Mouse (Mus musculus) heart, embryonic 16.5 days (tissue): ENCODE measurements around the gene Slc2a4. TPM values are rescaled to one million over a fixed set of nuclear protein-coding genes. Genes with fewer than 3 reads are reported as not detected.
A peak's percentile ranks its signal among the peaks of the same experiment; 100 is the strongest.

ENCODE experiments used
- ATAC-seq: fragments of 200-750 bp; cut with Nextera tagmentation; replicated peaks from 2 replicates; pipeline ENCODE4 v1.8.0; 2017; ENCODE audit warnings: moderate number of reproducible peaks; ENCODE audit not compliant: insufficient read depth, low FRiP score; ENCODE audit errors: extremely low read depth
- H3K27ac ChIP-seq: fragments of 300-500 bp; sonication (generic); 2 replicates; pipeline ENCODE4 v1.5.1; 2014; ENCODE audit warnings: mild to moderate bottlenecking, low read length, control low read depth, moderate library complexity
- H3K27me3 ChIP-seq: fragments of 300-500 bp; sonication (generic); 2 replicates; pipeline ENCODE4 v1.6.1; 2014; ENCODE audit warnings: low read length, mixed read lengths; ENCODE audit not compliant: control insufficient read depth, insufficient read depth
- H3K36me3 ChIP-seq: fragments of 300-500 bp; sonication (generic); 2 replicates; pipeline ENCODE4 v1.6.1; 2014; ENCODE audit not compliant: control insufficient read depth, insufficient read depth
- H3K4me1 ChIP-seq: fragments of 300-500 bp; sonication (generic); 2 replicates; pipeline ENCODE4 v1.6.1; 2014; ENCODE audit warnings: low read length, mixed read lengths; ENCODE audit not compliant: control insufficient read depth, insufficient read depth
- H3K4me2 ChIP-seq: fragments of 300-500 bp; sonication (generic); 2 replicates; pipeline ENCODE4 v1.6.1; 2014; ENCODE audit warnings: low read depth, mild to moderate bottlenecking, control low read depth, low read length
- H3K4me3 ChIP-seq: fragments of 300-500 bp; sonication (generic); 2 replicates; pipeline ENCODE4 v1.5.1; 2014; ENCODE audit warnings: mild to moderate bottlenecking, control low read depth, low read length
- H3K9ac ChIP-seq: fragments of 300-500 bp; sonication (generic); 2 replicates; pipeline ENCODE4 v1.6.1; 2014; ENCODE audit warnings: low read length, control low read depth
- H3K9me3 ChIP-seq: fragments of 300-500 bp; sonication (generic); replicated peaks from 2 replicates; pipeline ENCODE4 v1.6.1; 2016; ENCODE audit warnings: low read length; ENCODE audit not compliant: control insufficient read depth
- WGBS: fragments of 180-500 bp; shearing (Covaris S2); extraction: QIAGEN DNeasy Blood & Tissue Kit; methylation state at CpG from one replicate; pipeline ENCODE4 v1.1.7; 2014; 5-methylcytosine and 5-hydroxymethylcytosine counted together
- polyA plus RNA-seq: library from polyadenylated mRNA; unstranded; fragments of >200 nt; fragmentation: Nextera tagmentation; extraction: Ambion mirVana; gene quantifications from 2 replicates; pipeline ENCODE4 v1.2.1, GENCODE M21; 2015

Slc2a4 gene
- polyA plus RNA-seq, 1 experiment from 2014 or later = 58.4 TPM

- 87% methylated on average over 5 of the region's 5 CpGs for WGBS
- ATAC-seq = no peak
- H3K27ac ChIP-seq = no peak overlapping the region
- no peak overlapping the region for H3K4me2 ChIP-seq
- no peaks in the 10 kb centered on the region for H3K27me3 ChIP-seq
- no peaks in the 10 kb centered on the region for H3K9me3 ChIP-seq
- H3K4me1 ChIP-seq = peaks cover 6% of the 10 kb centered on the region
- H3K9ac ChIP-seq = no peak overlapping the region
- no peak overlapping the region for H3K4me3 ChIP-seq
- peaks cover 78% of the 10 kb centered on the region for H3K36me3 ChIP-seq
Measured at GRCm38 (mm10) chr11:69909174-69909573, 38.8 kb downstream of the Slc2a4 start.

DNA sequence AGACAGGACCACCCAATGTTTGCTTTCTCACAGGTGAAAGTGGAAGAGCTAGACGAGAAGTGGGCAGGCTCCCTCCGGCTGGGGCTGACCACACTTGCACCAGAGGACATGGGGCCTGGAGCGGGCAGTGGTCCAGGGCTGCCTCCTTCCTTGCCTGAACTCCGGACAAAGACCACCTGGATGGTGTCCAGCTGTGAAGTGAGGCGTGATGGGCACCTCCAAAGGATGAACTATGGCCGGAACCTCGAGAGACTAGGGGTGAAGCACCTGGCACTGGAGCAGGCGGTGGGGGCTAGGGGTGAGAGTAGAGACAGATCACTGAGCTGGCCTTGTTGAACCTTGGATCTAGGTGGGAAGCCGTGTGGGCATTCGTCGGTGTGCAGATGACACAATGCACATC is 39.3 kb downstream of the Slc2a4 start:
- Histone ChIP-seq H3K27me3 (no peaks in the 10 kb centered on the region), H3K4me1 (peaks cover 6% of the 10 kb centered on the region), H3K9ac (no peak overlapping the region), H3K9me3 (no peaks in the 10 kb centered on the region), H3K4me3 (no peak overlapping the region), H3K4me2 (no peak overlapping the region), H3K36me3 (peaks cover 83% of the 10 kb centered on the region), H3K27ac (no peak overlapping the region)
- no peak for ATAC-seq
- WGBS = 93% methylated on average over 11 of the region's 11 CpGs

- peaks cover 13% of the 10 kb centered on the region for H3K4me1 ChIP-seq
- H3K27me3 ChIP-seq = no peaks in the 10 kb centered on the region
- H3K36me3 ChIP-seq = peaks cover 50% of the 10 kb centered on the region
- H3K27ac ChIP-seq = no peak overlapping the region
- no peak overlapping the region for H3K4me3 ChIP-seq
- no peak for ATAC-seq
- no peak overlapping the region for H3K9ac ChIP-seq
- no peak overlapping the region for H3K4me2 ChIP-seq
- WGBS = 96% methylated on average over 9 of the region's 9 CpGs
- no peaks in the 10 kb centered on the region for H3K9me3 ChIP-seq
Measured at GRCm38 (mm10) chr11:69904311-69904710, 43.7 kb downstream of the Slc2a4 start.

- Histone ChIP-seq H3K36me3 (peaks cover 37% of the 10 kb centered on the region), H3K27ac (no peak overlapping the region), H3K27me3 (no peaks in the 10 kb centered on the region), H3K4me3 (no peak overlapping the region; the same call in 1 of the 2 replicates), H3K9me3 (no peaks in the 10 kb centered on the region), H3K4me2 (peak overlapping the region; percentile 81), H3K9ac (peak overlapping the region; percentile 83; the same call in 1 of the 2 replicates), H3K4me1 (peaks cover 13% of the 10 kb centered on the region)
- WGBS = 80% methylated on average over 13 of the region's 13 CpGs
- no peak for ATAC-seq
Measured at GRCm38 (mm10) chr11:69902972-69903371, 45.0 kb downstream of the Slc2a4 start.

- H3K4me2 ChIP-seq = peak overlapping the region; percentile 81
- peaks cover 28% of the 10 kb centered on the region for H3K36me3 ChIP-seq
- peaks cover 13% of the 10 kb centered on the region for H3K4me1 ChIP-seq
- H3K27me3 ChIP-seq = no peaks in the 10 kb centered on the region
- H3K4me3 ChIP-seq = peak overlapping the region; percentile 78
- peak overlapping the region; percentile 83 for H3K9ac ChIP-seq
- peak overlapping the region; percentile 99 for H3K27ac ChIP-seq
- WGBS = under 1% methylated on average over 39 of the region's 39 CpGs
- no peaks in the 10 kb centered on the region for H3K9me3 ChIP-seq
- peak; percentile 1; the same call in 1 of the 2 replicates for ATAC-seq
Measured at GRCm38 (mm10) chr11:69901993-69902392, 46.0 kb downstream of the Slc2a4 start.

DNA sequence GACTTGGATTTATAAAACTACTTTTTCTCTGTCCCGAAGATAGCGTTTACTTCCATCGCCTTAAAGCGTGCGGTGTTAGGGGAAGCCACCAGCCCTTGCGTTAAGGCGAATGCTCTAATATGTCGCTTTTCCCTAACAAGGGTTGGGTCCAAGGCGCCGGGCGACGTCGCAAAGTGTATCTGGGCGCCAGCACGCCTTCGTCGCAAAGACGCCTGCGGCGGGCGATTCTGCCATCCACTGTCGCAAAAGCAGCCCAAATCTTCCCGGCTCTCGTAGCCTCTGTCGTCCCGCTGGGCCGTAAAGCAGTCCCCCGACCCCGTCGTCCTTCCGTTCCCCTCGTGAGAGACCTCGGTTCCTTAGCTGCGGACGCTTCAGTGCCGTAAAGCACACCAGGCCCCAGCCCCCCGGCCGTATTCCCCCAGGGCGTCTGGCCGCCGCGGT is 46.6 kb downstream of the Slc2a4 start:
- H3K9ac ChIP-seq = peak overlapping the region; percentile 83
- H3K27me3 ChIP-seq = no peaks in the 10 kb centered on the region
- no peaks in the 10 kb centered on the region for H3K9me3 ChIP-seq
- H3K4me2 ChIP-seq = peak overlapping the region; percentile 81
- under 1% methylated on average over 42 of the region's 42 CpGs for WGBS
- H3K36me3 ChIP-seq = peaks cover 22% of the 10 kb centered on the region
- H3K4me3 ChIP-seq = peak overlapping the region; percentile 78
- ATAC-seq = peak; percentile 76
- peak overlapping the region; percentile 99 for H3K27ac ChIP-seq
- peaks cover 13% of the 10 kb centered on the region for H3K4me1 ChIP-seq

DNA sequence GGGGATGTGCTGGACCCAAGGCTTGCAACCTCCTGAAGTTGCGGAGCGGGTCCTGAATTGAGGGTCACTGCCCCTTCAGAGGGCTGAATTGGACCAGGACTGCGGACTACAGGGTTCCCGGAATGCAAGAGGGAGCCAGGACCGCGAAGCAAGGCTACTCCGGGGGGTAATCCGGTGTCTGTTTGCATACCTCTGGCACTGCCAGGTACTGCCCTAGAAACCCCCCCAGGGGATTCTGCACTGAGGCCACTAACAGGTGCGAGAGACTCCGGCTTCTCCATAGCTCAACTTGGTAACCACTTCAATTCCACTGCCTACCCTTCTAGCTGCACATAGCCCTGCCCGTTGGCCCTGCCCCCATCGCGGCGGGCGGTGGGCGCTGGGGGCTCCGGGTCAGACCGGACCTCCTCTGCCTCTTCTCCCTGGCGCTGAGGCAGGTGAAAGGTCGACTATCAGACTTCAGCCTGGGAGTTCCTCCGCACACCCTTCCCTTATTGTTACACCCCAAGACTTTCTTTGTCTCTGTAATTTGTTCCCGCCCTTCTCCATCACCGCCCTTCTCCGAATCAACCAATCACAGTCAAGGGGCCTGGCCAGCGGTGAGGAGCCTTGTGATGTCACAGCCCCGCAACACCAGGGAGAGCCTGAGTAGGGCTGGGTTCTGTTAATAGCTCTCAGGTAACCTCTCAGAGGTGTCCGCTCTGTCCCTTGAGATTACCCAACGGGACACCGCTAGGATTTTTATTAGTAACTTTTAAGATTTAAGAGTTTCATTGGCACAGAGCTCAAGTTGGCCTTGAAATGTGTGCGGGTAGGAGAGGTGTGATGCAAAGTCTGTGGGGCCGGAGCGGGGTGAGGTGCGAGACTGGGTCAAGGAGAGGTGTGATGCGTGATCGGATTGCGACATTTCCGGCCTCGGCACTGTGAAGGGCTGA is 47.2 kb downstream of the Slc2a4 start, which contains the start of the genes 2810408A11Rik and Neurl4:
2810408A11Rik (minus strand) TSS at position 517 of the 935 bp plus-strand sequence.
Neurl4 (plus strand) TSS at position 602 of the 935 bp plus-strand sequence.
- WGBS = under 1% methylated on average over 38 of the region's 38 CpGs
- H3K27me3 ChIP-seq = no peaks in the 10 kb centered on the region
- H3K9ac ChIP-seq = peak within 1 kb of the TSS; percentile 83
- H3K4me1 ChIP-seq = peaks cover 13% of the 10 kb centered on the region
- peak within 1 kb of the TSS; percentile 81 for H3K4me2 ChIP-seq
- H3K27ac ChIP-seq = peak within 1 kb of the TSS; percentile 99
- ATAC-seq = peak; percentile 91
- H3K9me3 ChIP-seq = no peaks in the 10 kb centered on the region
- H3K4me3 ChIP-seq = peak within 1 kb of the TSS; percentile 78
- peaks cover 15% of the 10 kb centered on the region for H3K36me3 ChIP-seq

- Histone ChIP-seq H3K27ac (no peak overlapping the region), H3K36me3 (peaks cover 12% of the 10 kb centered on the region), H3K27me3 (no peaks in the 10 kb centered on the region), H3K4me2 (peak overlapping the region; percentile 80), H3K9ac (peak overlapping the region; percentile 83), H3K4me3 (peak overlapping the region; percentile 78), H3K9me3 (no peaks in the 10 kb centered on the region), H3K4me1 (peaks cover 13% of the 10 kb centered on the region)
- 19% methylated on average over 4 of the region's 4 CpGs for WGBS
- ATAC-seq = no peak
Measured at GRCm38 (mm10) chr11:69899870-69900269, 48.1 kb downstream of the Slc2a4 start.

DNA sequence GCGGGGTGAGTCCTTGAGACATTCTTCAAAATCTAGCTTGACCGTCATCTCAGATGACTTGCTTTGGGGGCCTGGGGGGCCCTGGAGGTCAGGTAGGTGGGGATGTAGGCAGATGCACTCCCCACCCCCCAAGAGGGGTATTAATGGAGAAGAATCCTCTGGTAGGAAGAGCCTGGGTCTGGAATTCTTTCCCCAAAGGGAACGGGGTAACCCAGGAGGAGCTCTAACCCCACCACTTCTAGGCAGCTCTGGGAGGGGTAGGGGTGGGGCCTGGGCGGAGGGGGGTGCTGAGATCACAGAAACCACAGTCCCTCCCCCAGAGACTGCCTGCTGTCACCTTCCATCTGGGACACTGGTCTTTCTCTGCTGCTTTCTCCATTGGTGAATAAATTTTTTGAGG is 52.7 kb downstream of the Slc2a4 start, which contains the start of gene Acap1:
Acap1 (minus strand) TSS at position 249 of the 400 bp plus-strand sequence.
- H3K4me3 ChIP-seq = peak within 1 kb of the TSS; percentile 26
- peak within 1 kb of the TSS; percentile 48 for H3K27ac ChIP-seq
- H3K9ac ChIP-seq = 0 out of 2 replicates have a peak within 1 kb of the TSS, but pooled peaks have one; percentile 22
- H3K4me2 ChIP-seq = no peak within 1 kb of the TSS
- peak; percentile 35; the same call in 1 of the 2 replicates for ATAC-seq
- peaks cover 5% of the 10 kb centered on the region; the same call in 1 of the 2 replicates for H3K27me3 ChIP-seq
- WGBS = 66% methylated on average over 4 of the region's 4 CpGs
- H3K9me3 ChIP-seq = no peaks in the 10 kb centered on the region
- H3K36me3 ChIP-seq = no peaks in the 10 kb centered on the region
- peaks cover 13% of the 10 kb centered on the region for H3K4me1 ChIP-seq
